Mouse (Mus musculus): ENCODE measurements at regions not wholly inside any gene's neighbourhood (a gene's known extent, or its start where the extent isn't known, plus 50 kb on each side); places are given as distances from the start of the nearest gene placed in this dataset.

DNA sequence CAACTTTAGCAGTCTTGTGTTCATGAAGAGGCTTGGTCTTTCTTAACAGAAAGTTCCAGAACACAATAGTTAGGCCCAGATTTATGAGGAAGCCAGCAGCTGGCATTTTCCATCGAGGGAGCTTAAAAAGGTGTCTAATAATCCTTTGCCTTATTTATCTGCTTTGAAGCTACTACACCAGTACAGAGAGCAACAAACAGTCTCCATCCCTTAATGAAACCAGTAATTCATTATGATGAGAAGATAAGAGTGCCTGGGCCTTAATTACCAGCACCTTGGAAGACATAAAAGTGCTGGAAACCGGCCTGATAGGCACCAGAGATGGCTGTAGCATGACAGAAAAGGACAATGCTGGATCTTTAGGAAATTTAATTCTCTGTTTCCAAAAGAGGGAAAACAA lies 492.8 kb downstream of the Gm16223 start:
- no peak overlapping the region for H3K9ac ChIP-seq (ENCODE audit: low read length)
- no peak for DNase-seq (ENCODE audit: low spot score)
- WGBS, result 80% methylated on average over 2 of the region's 2 CpGs
- H3K27me3 ChIP-seq (ENCODE audit: control insufficient read depth, insufficient read depth, low read length), result no peaks in the 10 kb centered on the region
- no peaks in the 10 kb centered on the region for H3K36me3 ChIP-seq (ENCODE audit: control insufficient read depth, insufficient read depth, low read length)
- H3K27ac ChIP-seq (ENCODE audit: low read depth, low read length), result no peak overlapping the region
- H3K4me2 ChIP-seq (ENCODE audit: low read depth, low read length, severe bottlenecking), result no peak overlapping the region
- no peaks in the 10 kb centered on the region for H3K9me3 ChIP-seq (ENCODE audit: control insufficient read depth, low read length)
- no peak overlapping the region for H3K4me3 ChIP-seq (ENCODE audit: low read depth, low read length)
- no peak for ATAC-seq (replicated peaks; ENCODE audit: low FRiP score)
- no peaks in the 10 kb centered on the region for H3K4me1 ChIP-seq (replicated peaks; ENCODE audit: control insufficient read depth, insufficient read depth, low read length)

DNA sequence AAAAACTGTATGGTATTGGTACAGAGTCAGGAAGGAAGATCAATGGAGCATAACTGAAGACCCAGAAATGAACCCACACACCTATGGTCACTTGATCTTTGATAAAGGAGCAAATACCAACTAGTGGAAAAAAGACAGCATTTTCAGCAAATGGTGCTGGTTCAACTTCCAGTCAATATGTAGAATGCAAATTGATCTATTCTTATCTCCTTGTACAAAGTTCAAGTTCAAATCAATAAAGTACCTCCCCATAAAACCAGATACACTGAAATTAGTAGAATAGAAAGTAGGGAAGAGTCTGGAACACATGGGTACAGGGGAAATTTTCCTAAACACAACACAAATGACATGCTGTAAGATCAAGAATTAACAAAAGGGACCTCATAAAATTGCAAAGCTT lies 495.6 kb downstream of the Gm16223 start:
- Histone ChIP-seq H3K36me3 (ENCODE audit: control insufficient read depth, insufficient read depth, low read length) (no peaks in the 10 kb centered on the region), H3K4me3 (ENCODE audit: low read depth, low read length) (no peak overlapping the region), H3K27ac (ENCODE audit: low read depth, low read length) (no peak overlapping the region), H3K27me3 (ENCODE audit: control insufficient read depth, insufficient read depth, low read length) (no peaks in the 10 kb centered on the region), H3K4me1 (replicated peaks; ENCODE audit: control insufficient read depth, insufficient read depth, low read length) (no peaks in the 10 kb centered on the region), H3K9ac (ENCODE audit: low read length) (no peak overlapping the region), H3K9me3 (ENCODE audit: control insufficient read depth, low read length) (no peaks in the 10 kb centered on the region), H3K4me2 (ENCODE audit: low read depth, low read length, severe bottlenecking) (no peak overlapping the region)
- no peak for DNase-seq (ENCODE audit: low spot score)
- no peak for ATAC-seq (replicated peaks; ENCODE audit: low FRiP score)

DNA sequence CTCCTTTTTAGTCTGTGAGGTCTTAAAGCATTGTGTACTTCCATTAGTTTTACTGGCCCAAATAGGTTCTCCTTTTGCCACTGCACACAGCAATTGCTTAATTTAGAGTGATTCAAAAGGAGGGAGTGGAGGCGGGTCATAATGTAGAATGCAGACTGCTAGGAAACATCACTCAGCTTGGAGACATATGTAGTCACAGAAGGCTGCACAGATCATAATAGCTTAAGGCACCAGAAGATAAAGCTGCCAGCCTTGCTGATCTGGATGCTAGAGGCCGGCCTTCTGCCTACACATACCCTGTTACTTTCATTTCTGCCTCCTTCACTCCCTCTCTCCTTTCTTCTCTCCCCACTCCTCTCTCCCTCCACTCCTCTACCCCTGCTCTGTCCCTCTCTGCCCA lies 508.2 kb downstream of the Gm16223 start:
- DNase-seq (ENCODE audit: low spot score) (no peak), ATAC-seq (replicated peaks; ENCODE audit: low FRiP score) (no peak)
- no peak overlapping the region for H3K27ac ChIP-seq (ENCODE audit: low read depth, low read length)
- no peak overlapping the region for H3K4me2 ChIP-seq (ENCODE audit: low read depth, low read length, severe bottlenecking)
- H3K27me3 ChIP-seq (ENCODE audit: control insufficient read depth, insufficient read depth, low read length), result no peaks in the 10 kb centered on the region
- H3K36me3 ChIP-seq (ENCODE audit: control insufficient read depth, insufficient read depth, low read length), result no peaks in the 10 kb centered on the region
- WGBS, result 79% methylated on average over 2 of the region's 2 CpGs
- H3K9ac ChIP-seq (ENCODE audit: low read length), result no peak overlapping the region
- H3K4me1 ChIP-seq (replicated peaks; ENCODE audit: control insufficient read depth, insufficient read depth, low read length), result no peaks in the 10 kb centered on the region
- H3K9me3 ChIP-seq (ENCODE audit: control insufficient read depth, low read length), result no peaks in the 10 kb centered on the region
- H3K4me3 ChIP-seq (ENCODE audit: low read depth, low read length), result no peak overlapping the region

DNA sequence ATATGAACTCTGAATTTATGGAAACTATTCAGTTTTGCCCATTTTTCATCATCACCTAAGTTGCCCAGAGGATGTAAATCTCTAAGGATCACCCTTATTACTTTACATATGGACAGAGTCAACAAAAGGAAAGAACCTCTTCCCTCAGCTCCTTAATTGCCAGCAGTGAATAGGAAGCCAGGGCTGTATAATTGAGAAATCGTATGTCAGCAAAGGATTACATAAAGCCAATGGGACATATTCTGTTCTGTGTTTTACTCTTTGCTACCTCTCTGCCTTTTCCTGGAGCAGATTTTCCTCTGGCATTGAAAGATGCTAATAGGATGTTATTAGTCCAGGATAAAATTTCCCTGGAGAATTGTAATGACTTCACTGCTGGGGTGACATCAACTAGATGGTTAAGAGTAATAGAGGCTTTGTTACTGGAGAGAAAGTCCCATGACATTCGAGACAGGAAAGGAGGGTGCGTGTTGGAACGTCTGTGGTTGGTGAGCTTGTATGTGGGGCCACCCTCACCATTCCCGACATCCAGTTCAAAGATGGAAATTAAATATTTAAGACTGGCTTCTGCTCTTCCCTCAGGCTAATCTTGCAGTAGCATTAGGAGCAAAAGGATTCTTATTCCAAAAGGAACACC lies 510.6 kb downstream of the Gm16223 start:
- no peak overlapping the region for H3K9ac ChIP-seq (ENCODE audit: low read length)
- H3K27me3 ChIP-seq (ENCODE audit: control insufficient read depth, insufficient read depth, low read length), result no peaks in the 10 kb centered on the region
- 81% methylated on average over 5 of the region's 5 CpGs for WGBS
- no peak for ATAC-seq (replicated peaks; ENCODE audit: low FRiP score)
- H3K4me2 ChIP-seq (ENCODE audit: low read depth, low read length, severe bottlenecking), result no peak overlapping the region
- H3K9me3 ChIP-seq (ENCODE audit: control insufficient read depth, low read length), result no peaks in the 10 kb centered on the region
- no peak overlapping the region for H3K4me3 ChIP-seq (ENCODE audit: low read depth, low read length)
- H3K27ac ChIP-seq (ENCODE audit: low read depth, low read length), result no peak overlapping the region
- no peaks in the 10 kb centered on the region for H3K36me3 ChIP-seq (ENCODE audit: control insufficient read depth, insufficient read depth, low read length)
- H3K4me1 ChIP-seq (replicated peaks; ENCODE audit: control insufficient read depth, insufficient read depth, low read length), result no peaks in the 10 kb centered on the region
- DNase-seq (ENCODE audit: low spot score), result no peak

DNA sequence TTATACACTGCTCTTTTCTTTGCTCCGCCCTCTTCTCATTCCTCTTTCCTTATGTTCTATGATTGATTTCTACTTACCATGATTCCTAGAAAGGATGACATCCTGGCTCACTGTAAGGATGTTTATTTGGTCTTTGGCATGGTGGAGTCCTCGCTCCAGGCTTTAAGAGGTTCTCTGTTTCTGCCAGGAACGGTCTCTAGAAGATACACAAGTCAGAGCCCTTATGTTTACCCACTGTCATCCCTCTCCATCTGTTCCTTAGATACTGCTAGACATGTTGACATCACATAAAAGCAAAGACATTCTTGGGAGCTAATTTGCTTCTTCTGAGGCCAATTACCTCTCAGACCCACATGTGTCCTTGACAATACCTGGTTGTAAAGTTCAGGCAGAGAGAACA lies 552.9 kb downstream of the Gm16223 start:
- Histone ChIP-seq H3K27me3 (ENCODE audit: control insufficient read depth, insufficient read depth, low read length) (no peaks in the 10 kb centered on the region), H3K36me3 (ENCODE audit: control insufficient read depth, insufficient read depth, low read length) (no peaks in the 10 kb centered on the region), H3K4me1 (replicated peaks; ENCODE audit: control insufficient read depth, insufficient read depth, low read length) (no peaks in the 10 kb centered on the region), H3K27ac (ENCODE audit: low read depth, low read length) (no peak overlapping the region), H3K4me3 (ENCODE audit: low read depth, low read length) (no peak overlapping the region), H3K9ac (ENCODE audit: low read length) (no peak overlapping the region), H3K9me3 (ENCODE audit: control insufficient read depth, low read length) (no peaks in the 10 kb centered on the region), H3K4me2 (ENCODE audit: low read depth, low read length, severe bottlenecking) (no peak overlapping the region)
- DNase-seq (ENCODE audit: low spot score), result no peak
- ATAC-seq (replicated peaks; ENCODE audit: low FRiP score), result no peak
- 88% methylated on average over 3 of the region's 3 CpGs for WGBS

DNA sequence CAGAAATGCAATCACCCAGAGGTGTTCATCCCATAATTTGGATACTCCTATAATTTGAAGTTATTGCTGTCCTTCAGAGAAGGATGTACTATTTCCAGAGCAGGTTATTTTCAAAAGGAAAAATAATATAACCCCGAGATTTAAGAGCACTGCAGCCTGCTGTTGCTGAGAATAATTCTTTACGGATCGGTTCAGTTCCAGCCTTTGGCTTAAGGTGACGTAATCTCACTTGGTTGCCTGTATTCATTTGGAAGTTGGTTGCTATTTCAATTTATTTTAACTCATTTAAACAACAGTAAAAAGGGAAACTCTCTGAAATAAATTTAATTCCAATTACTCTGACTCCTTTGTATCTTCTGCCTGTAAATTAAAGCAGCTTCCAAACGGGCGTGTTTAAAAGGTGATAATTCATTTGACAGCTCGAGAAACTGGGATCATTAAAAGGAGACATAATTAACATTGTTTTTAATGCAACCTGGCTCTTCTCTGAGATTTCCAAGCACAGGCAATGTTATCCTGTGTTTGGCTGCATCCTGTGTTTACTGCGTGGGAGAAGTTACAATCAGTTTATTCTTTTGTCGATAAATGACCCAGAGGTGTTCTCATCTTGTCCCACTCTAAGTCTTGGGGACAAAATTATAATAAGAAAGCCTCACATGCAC lies 568.5 kb downstream of the Gm16223 start:
- Histone ChIP-seq H3K27me3 (ENCODE audit: control insufficient read depth, insufficient read depth, low read length) (no peaks in the 10 kb centered on the region), H3K36me3 (ENCODE audit: control insufficient read depth, insufficient read depth, low read length) (no peaks in the 10 kb centered on the region), H3K4me3 (ENCODE audit: low read depth, low read length) (no peak overlapping the region), H3K4me2 (ENCODE audit: low read depth, low read length, severe bottlenecking) (no peak overlapping the region), H3K9me3 (ENCODE audit: control insufficient read depth, low read length) (no peaks in the 10 kb centered on the region), H3K4me1 (replicated peaks; ENCODE audit: control insufficient read depth, insufficient read depth, low read length) (no peaks in the 10 kb centered on the region), H3K9ac (ENCODE audit: low read length) (no peak overlapping the region), H3K27ac (ENCODE audit: low read depth, low read length) (no peak overlapping the region)
- no peak for ATAC-seq (replicated peaks; ENCODE audit: low FRiP score)
- DNase-seq (ENCODE audit: low spot score), result no peak
- 84% methylated on average over 9 of the region's 9 CpGs for WGBS

DNA sequence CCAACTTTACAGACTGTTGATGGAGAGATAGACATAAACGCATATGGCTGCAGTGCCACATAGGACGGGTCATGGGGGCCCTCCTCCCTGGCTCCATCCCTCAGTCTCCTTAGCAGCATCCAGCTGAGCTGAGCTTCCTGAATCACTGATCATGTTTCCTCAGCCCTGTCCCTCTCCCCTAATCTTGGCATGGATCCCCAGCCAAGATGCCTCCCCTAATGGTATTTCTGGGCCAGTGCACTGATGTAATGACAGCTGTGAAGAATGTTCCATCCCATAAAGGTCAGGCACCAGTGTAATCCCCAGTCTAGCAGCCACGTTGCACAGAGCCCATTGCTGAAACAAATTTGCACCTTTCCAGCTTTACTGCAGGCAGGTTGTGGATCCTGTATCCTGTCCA lies 576.5 kb upstream of the Cpeb2 start:
- no peak for ATAC-seq (replicated peaks; ENCODE audit: low FRiP score)
- no peaks in the 10 kb centered on the region for H3K36me3 ChIP-seq (ENCODE audit: control insufficient read depth, insufficient read depth, low read length)
- no peak overlapping the region for H3K4me3 ChIP-seq (ENCODE audit: low read depth, low read length)
- no peaks in the 10 kb centered on the region for H3K27me3 ChIP-seq (ENCODE audit: control insufficient read depth, insufficient read depth, low read length)
- H3K4me2 ChIP-seq (ENCODE audit: low read depth, low read length, severe bottlenecking), result no peak overlapping the region
- 58% methylated on average over 3 of the region's 3 CpGs for WGBS
- H3K27ac ChIP-seq (ENCODE audit: low read depth, low read length), result no peak overlapping the region
- no peaks in the 10 kb centered on the region for H3K4me1 ChIP-seq (replicated peaks; ENCODE audit: control insufficient read depth, insufficient read depth, low read length)
- no peak for DNase-seq (ENCODE audit: low spot score)
- H3K9ac ChIP-seq (ENCODE audit: low read length), result no peak overlapping the region
- H3K9me3 ChIP-seq (ENCODE audit: control insufficient read depth, low read length), result no peaks in the 10 kb centered on the region

DNA sequence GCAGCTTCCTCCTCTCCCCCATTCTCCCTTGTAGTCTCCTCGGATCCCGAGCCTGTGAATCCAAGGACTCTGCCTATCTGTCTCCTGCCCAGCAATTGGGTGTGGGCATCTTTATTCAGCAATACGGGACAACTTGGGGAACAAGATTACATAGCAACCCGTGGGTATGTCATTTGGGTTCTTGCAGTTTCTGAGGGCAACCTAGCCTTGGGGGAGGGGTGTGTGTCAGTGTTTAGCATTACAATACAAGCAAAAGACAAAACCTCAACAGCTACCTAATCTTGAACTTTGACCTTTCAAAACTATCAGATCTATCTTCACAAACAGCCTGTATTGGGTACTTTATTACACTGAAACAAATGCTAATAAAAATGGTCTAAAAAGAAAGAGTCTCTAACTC lies 573.0 kb upstream of the Cpeb2 start:
- Histone ChIP-seq H3K4me1 (replicated peaks; ENCODE audit: control insufficient read depth, insufficient read depth, low read length) (no peaks in the 10 kb centered on the region), H3K9ac (ENCODE audit: low read length) (no peak overlapping the region), H3K27me3 (ENCODE audit: control insufficient read depth, insufficient read depth, low read length) (no peaks in the 10 kb centered on the region), H3K27ac (ENCODE audit: low read depth, low read length) (no peak overlapping the region), H3K4me3 (ENCODE audit: low read depth, low read length) (no peak overlapping the region), H3K36me3 (ENCODE audit: control insufficient read depth, insufficient read depth, low read length) (no peaks in the 10 kb centered on the region), H3K4me2 (ENCODE audit: low read depth, low read length, severe bottlenecking) (no peak overlapping the region), H3K9me3 (ENCODE audit: control insufficient read depth, low read length) (no peaks in the 10 kb centered on the region)
- ATAC-seq (replicated peaks; ENCODE audit: low FRiP score), result no peak
- WGBS, result 62% methylated on average over 4 of the region's 4 CpGs
- no peak for DNase-seq (ENCODE audit: low spot score)

DNA sequence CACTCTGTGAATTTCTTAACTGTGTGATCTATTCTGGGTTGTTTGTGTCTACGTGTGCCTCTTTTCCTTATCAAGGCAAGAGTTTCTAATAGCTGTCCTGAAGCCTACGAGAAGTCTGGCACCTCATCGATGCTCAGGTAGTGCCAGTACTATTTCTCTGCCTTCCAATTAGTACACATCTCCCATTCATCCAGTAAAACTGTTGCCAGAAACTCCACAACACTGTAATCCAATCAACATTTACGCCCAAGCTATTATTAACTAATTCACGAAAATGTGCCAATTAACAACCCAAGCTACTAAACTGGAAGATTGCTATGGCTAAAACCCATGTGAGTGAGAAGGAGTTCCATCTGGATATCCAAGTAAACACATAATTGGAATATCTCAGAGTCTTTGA lies 553.4 kb upstream of the Cpeb2 start:
- no peaks in the 10 kb centered on the region for H3K9me3 ChIP-seq (ENCODE audit: control insufficient read depth, low read length)
- no peak overlapping the region for H3K9ac ChIP-seq (ENCODE audit: low read length)
- no peaks in the 10 kb centered on the region for H3K36me3 ChIP-seq (ENCODE audit: control insufficient read depth, insufficient read depth, low read length)
- H3K4me3 ChIP-seq (ENCODE audit: low read depth, low read length), result no peak overlapping the region
- H3K4me2 ChIP-seq (ENCODE audit: low read depth, low read length, severe bottlenecking), result no peak overlapping the region
- 86% methylated on average over 5 of the region's 5 CpGs for WGBS
- no peak overlapping the region for H3K27ac ChIP-seq (ENCODE audit: low read depth, low read length)
- ATAC-seq (replicated peaks; ENCODE audit: low FRiP score) (no peak), DNase-seq (ENCODE audit: low spot score) (no peak)
- H3K4me1 ChIP-seq (replicated peaks; ENCODE audit: control insufficient read depth, insufficient read depth, low read length), result no peaks in the 10 kb centered on the region
- H3K27me3 ChIP-seq (ENCODE audit: control insufficient read depth, insufficient read depth, low read length), result no peaks in the 10 kb centered on the region
